8 mouse cellular contexts compared by ENCODE assay signal in the genomic region with DNA sequence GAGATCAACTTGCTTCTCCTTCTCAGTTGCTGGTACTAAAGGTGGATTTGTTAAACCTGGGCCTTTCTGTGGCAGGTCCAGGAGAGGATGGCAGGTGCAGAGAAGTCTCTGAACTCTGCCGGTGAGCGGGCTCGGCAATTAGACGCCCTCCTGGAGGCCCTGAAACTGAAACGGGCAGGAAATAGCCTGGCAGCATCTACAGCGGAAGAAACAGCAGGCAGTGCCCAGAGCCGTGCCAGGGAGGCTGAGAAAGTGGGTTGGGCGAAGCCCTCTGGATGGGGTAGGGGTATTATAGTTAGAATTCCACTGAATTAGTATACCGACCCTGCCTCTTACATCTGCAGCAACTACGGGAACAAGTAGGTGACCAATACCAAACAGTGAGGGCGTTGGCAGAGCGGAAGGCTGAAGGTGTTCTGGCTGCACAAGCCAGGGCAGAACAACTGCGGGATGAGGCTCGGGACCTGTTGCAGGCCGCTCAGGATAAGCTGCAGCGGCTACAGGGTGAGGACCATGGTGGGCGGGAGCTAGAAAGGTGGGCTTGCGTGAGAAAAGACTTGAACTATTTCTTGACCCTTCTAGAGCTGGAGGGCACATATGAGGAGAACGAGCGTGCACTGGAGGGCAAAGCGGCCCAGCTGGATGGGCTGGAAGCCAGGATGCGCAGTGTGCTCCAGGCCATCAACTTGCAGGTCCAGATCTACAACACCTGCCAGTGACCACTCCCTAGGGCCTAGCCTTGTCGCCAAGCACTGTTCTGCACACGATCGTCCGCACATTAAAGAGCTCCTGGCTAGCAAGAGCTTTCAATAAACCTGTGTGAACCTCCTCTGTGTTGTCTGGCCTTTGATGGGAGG. TPM values are rescaled to one million over a fixed set of nuclear protein-coding genes. Genes with fewer than 3 reads are reported as not detected.
DNase-seq lines count a peak whose midpoint lies in the region; ATAC-seq and TF ChIP-seq lines count a peak whose summit lies in the region.

No protein-coding gene starts in this region.

- no peaks in the 10 kb centered on the region for H3K9me3 ChIP-seq in limb, embryonic 15.5 days
- no peaks in the 10 kb centered on the region for H3K9me3 ChIP-seq in stomach, postnatal 0 days (ENCODE audit: control insufficient read depth, low read length)

- DNase-seq in gastrocnemius, postnatal 25 days, result peak; percentile 57
- no peak for DNase-seq in gastrocnemius, adult 8-10 months (ENCODE audit: low spot score in 2 of 2)
- DNase-seq in stomach, postnatal 0 days (ENCODE audit: low spot score), result no peak
- no peak for DNase-seq in cerebellum, postnatal 36 days

- no peaks in the 10 kb centered on the region for H3K4me1 ChIP-seq in embryonic fibroblast, embryonic 13.5 days (ENCODE audit: control insufficient read depth, insufficient read depth, low read length)
- peaks cover 24% of the 10 kb centered on the region for H3K4me1 ChIP-seq in limb, embryonic 15.5 days
- peaks cover 4% of the 10 kb centered on the region; the same call in 1 of the 2 replicates for H3K4me1 ChIP-seq in stomach, postnatal 0 days (replicated peaks; ENCODE audit: control insufficient read depth, insufficient read depth)

- no peak for TF ChIP-seq EP300 in stomach, postnatal 0 days (optimal IDR thresholded peaks at IDR 0.05)

- 56% methylated on average over 26 of the region's 26 CpGs for WGBS in limb, embryonic 15.5 days
- WGBS in stomach, postnatal 0 days, result 54% methylated on average over 26 of the region's 26 CpGs

- H3K79me2 ChIP-seq in C2C12 (ENCODE audit: control insufficient read depth, insufficient read depth), result peaks cover 32% of the 10 kb centered on the region

- no peak for TF ChIP-seq CTCF in C2C12 (IDR thresholded peaks at IDR 0.05; ENCODE audit: control insufficient read depth, insufficient read depth, insufficient read length)
- no peak for TF ChIP-seq CTCF in embryonic fibroblast, embryonic 13.5 days (IDR thresholded peaks at IDR 0.05; ENCODE audit: borderline replicate concordance, insufficient read depth, low read length)
- no peak for TF ChIP-seq CTCF in stomach, postnatal 0 days (IDR thresholded peaks at IDR 0.05; ENCODE audit: low read depth)

- H3K4me2 ChIP-seq in limb, embryonic 15.5 days, result peak overlapping the region; percentile 82
- H3K4me2 ChIP-seq in stomach, postnatal 0 days (replicated peaks; ENCODE audit: low read depth), result peak overlapping the region; percentile 84

- H3K27ac ChIP-seq in embryonic fibroblast, embryonic 13.5 days (ENCODE audit: insufficient read depth, low read length), result peak overlapping the region; percentile 23
- H3K27ac ChIP-seq in limb, embryonic 15.5 days, result peak overlapping the region; percentile 98
- H3K27ac ChIP-seq in stomach, postnatal 0 days (replicated peaks), result peak overlapping the region; percentile 99

- no peak overlapping the region for H3K4me3 ChIP-seq in C2C12 (ENCODE audit: insufficient read depth, poor library complexity, severe bottlenecking)
- H3K4me3 ChIP-seq in embryonic fibroblast, embryonic 13.5 days (ENCODE audit: insufficient read depth, low read length), result peak overlapping the region; percentile 8; the same call in 1 of the 2 replicates
- peak overlapping the region; percentile 97 for H3K4me3 ChIP-seq in limb, embryonic 15.5 days
- H3K4me3 ChIP-seq in stomach, postnatal 0 days (ENCODE audit: low read depth, low read length), result peak overlapping the region; percentile 96

- no peak overlapping the region; the same call in 1 of the 2 replicates for H3K9ac ChIP-seq in limb, embryonic 15.5 days
- peak overlapping the region; percentile 96 for H3K9ac ChIP-seq in stomach, postnatal 0 days (ENCODE audit: low read length)

- no peak for ATAC-seq in limb, embryonic 15.5 days (ENCODE audit: insufficient number of reproducible peaks, low FRiP score, low TSS enrichment, low read depth)
- ATAC-seq in stomach, postnatal 0 days (ENCODE audit: low FRiP score, low TSS enrichment), result no peak; the same call in 1 of the 2 replicates
- ATAC-seq in erythroid progenitor cell, adult 5-6 weeks (replicated peaks; ENCODE audit: low FRiP score, poor library complexity, severe bottlenecking), result no peak

- TF ChIP-seq POLR2A in embryonic fibroblast, embryonic 13.5 days (IDR thresholded peaks at IDR 0.05; ENCODE audit: low read depth, low read length), result no peak; the same call in 1 of the 2 replicates

- H3K79me3 ChIP-seq in C2C12 (ENCODE audit: low read depth), result peaks cover 17% of the 10 kb centered on the region

- no peaks in the 10 kb centered on the region for H3K27me3 ChIP-seq in C2C12 (ENCODE audit: control insufficient read depth, insufficient read depth, insufficient read length)
- no peaks in the 10 kb centered on the region for H3K27me3 ChIP-seq in limb, embryonic 15.5 days
- no peaks in the 10 kb centered on the region for H3K27me3 ChIP-seq in stomach, postnatal 0 days (ENCODE audit: control insufficient read depth, insufficient read depth, low read length)

- peaks cover 56% of the 10 kb centered on the region for H3K36me3 ChIP-seq in C2C12 (ENCODE audit: control insufficient read depth, insufficient read depth)
- H3K36me3 ChIP-seq in limb, embryonic 15.5 days, result peaks cover 81% of the 10 kb centered on the region
- H3K36me3 ChIP-seq in stomach, postnatal 0 days (ENCODE audit: control insufficient read depth, insufficient read depth, low read length), result peaks cover 37% of the 10 kb centered on the region

- peak overlapping the region; percentile 46 for H3ac ChIP-seq in C2C12 (ENCODE audit: control insufficient read depth, insufficient read length, low read depth)

TF ChIP-seq in C2C12, 6 proteins besides CTCF, POLR2A, EP300 and RAD21 (continues in another document):
- TF ChIP-seq CEBPB (IDR thresholded peaks at IDR 0.05; ENCODE audit: low read depth), result no peak
- no peak for TF ChIP-seq MYOD1 (IDR thresholded peaks at IDR 0.05; ENCODE audit: control insufficient read depth, insufficient read length, low read depth)
- TF ChIP-seq FOSL1 (IDR thresholded peaks at IDR 0.05; ENCODE audit: insufficient read depth, low read length, poor library complexity, severe bottlenecking), result no peak
- TF ChIP-seq MYOG (IDR thresholded peaks at IDR 0.05; ENCODE audit: control insufficient read depth, extremely low read depth, insufficient read length), result no peak
- TF ChIP-seq MAX (IDR thresholded peaks at IDR 0.05), result no peak

RNA-seq across cellular contexts. Expression of a gene that starts 0.5 kb away (rescaled TPM):
- 100 to 1,000 TPM; 101 to 103 TPM for total RNA-seq in gastrocnemius, postnatal 25 days (2021)
- total RNA-seq in gastrocnemius, adult 8-10 months (2022), result 100 to 1,000 TPM; 118 to 134 (median 128) TPM
- polyA plus RNA-seq in C2C12 (2012; fragmentation: generic; extraction: Trizol), result 70.8 TPM
- 77.0 and 80.7 TPM in 2 replicates for polyA plus RNA-seq in embryonic fibroblast, embryonic 13.5 days (2011; ENCODE audit: insufficient read length, low read depth, missing spikeins)
- 61.4 and 63.3 TPM in 2 replicates for polyA plus RNA-seq in limb, embryonic 15.5 days (2015; fragmentation: Nextera tagmentation; extraction: Ambion mirVana)
- 22.2 and 22.7 TPM in 2 replicates for polyA plus RNA-seq in stomach, postnatal 0 days (2015; fragmentation: Nextera tagmentation; extraction: Ambion mirVana)
- 52.6 and 63.7 TPM in 2 replicates for total RNA-seq in erythroid progenitor cell, adult 5-6 weeks (2015; ENCODE audit: low replicate concordance)
- 54.7 and 58.7 TPM in 2 replicates for total RNA-seq in erythroid progenitor cell, adult 5-6 weeks (2017; ENCODE audit: low replicate concordance)

RNA-seq across cellular contexts. Expression of a gene that starts 10.4 kb away (rescaled TPM):
- total RNA-seq in gastrocnemius, postnatal 25 days (2021), result 100 to 1,000 TPM; 142 to 152 TPM
- 100 to 1,000 TPM; 112 to 139 (median 128) TPM for total RNA-seq in gastrocnemius, adult 8-10 months (2022)
- polyA plus RNA-seq in C2C12 (2012; fragmentation: generic; extraction: Trizol), result 36.3 TPM
- 118 and 152 TPM in 2 replicates for polyA plus RNA-seq in embryonic fibroblast, embryonic 13.5 days (2011; ENCODE audit: insufficient read length, low read depth, missing spikeins)
- polyA plus RNA-seq in limb, embryonic 15.5 days (2015; fragmentation: Nextera tagmentation; extraction: Ambion mirVana), result 78.4 and 79.9 TPM in 2 replicates
- polyA plus RNA-seq in stomach, postnatal 0 days (2015; fragmentation: Nextera tagmentation; extraction: Ambion mirVana), result 19.2 and 21.8 TPM in 2 replicates
- not detected in 2 replicates for total RNA-seq in erythroid progenitor cell, adult 5-6 weeks (2015; ENCODE audit: low replicate concordance)
- not detected in 2 replicates for total RNA-seq in erythroid progenitor cell, adult 5-6 weeks (2017; ENCODE audit: low replicate concordance)

RNA-seq across cellular contexts. Expression of a gene that starts 17.6 kb away (rescaled TPM):
- total RNA-seq in gastrocnemius, postnatal 25 days (2021), result 10 to 100 TPM; 64.1 to 77.4 TPM
- total RNA-seq in gastrocnemius, adult 8-10 months (2022), result 100 to 1,000 TPM in 1 of 4 experiments, 10 to 100 TPM in 3; 78.6 to 107 (median 95.6) TPM
- 203 TPM for polyA plus RNA-seq in C2C12 (2012; fragmentation: generic; extraction: Trizol)
- 261 and 263 TPM in 2 replicates for polyA plus RNA-seq in embryonic fibroblast, embryonic 13.5 days (2011; ENCODE audit: insufficient read length, low read depth, missing spikeins)
- 104 and 107 TPM in 2 replicates for polyA plus RNA-seq in limb, embryonic 15.5 days (2015; fragmentation: Nextera tagmentation; extraction: Ambion mirVana)
- 66.4 and 70.6 TPM in 2 replicates for polyA plus RNA-seq in stomach, postnatal 0 days (2015; fragmentation: Nextera tagmentation; extraction: Ambion mirVana)
- total RNA-seq in erythroid progenitor cell, adult 5-6 weeks (2015; ENCODE audit: low replicate concordance), result 67.5 and 85.1 TPM in 2 replicates
- total RNA-seq in erythroid progenitor cell, adult 5-6 weeks (2017; ENCODE audit: low replicate concordance), result 78.3 and 79.2 TPM in 2 replicates

RNA-seq across cellular contexts. Expression of a gene that starts 26.7 kb away (rescaled TPM):
- total RNA-seq in gastrocnemius, postnatal 25 days (2021), result 10 to 100 TPM; 41.2 to 50.5 TPM
- total RNA-seq in gastrocnemius, adult 8-10 months (2022), result 10 to 100 TPM; 44.8 to 59.1 (median 55.7) TPM
- polyA plus RNA-seq in C2C12 (2012; fragmentation: generic; extraction: Trizol), result 58.2 TPM
- 113 and 133 TPM in 2 replicates for polyA plus RNA-seq in embryonic fibroblast, embryonic 13.5 days (2011; ENCODE audit: insufficient read length, low read depth, missing spikeins)
- polyA plus RNA-seq in limb, embryonic 15.5 days (2015; fragmentation: Nextera tagmentation; extraction: Ambion mirVana), result 112 TPM in 2 replicates
- polyA plus RNA-seq in stomach, postnatal 0 days (2015; fragmentation: Nextera tagmentation; extraction: Ambion mirVana), result 47.7 and 50.5 TPM in 2 replicates
- total RNA-seq in erythroid progenitor cell, adult 5-6 weeks (2015; ENCODE audit: low replicate concordance), result 92.6 and 141 TPM in 2 replicates
- 117 and 139 TPM in 2 replicates for total RNA-seq in erythroid progenitor cell, adult 5-6 weeks (2017; ENCODE audit: low replicate concordance)

RNA-seq across cellular contexts. Expression of a gene that starts 28.5 kb away (rescaled TPM):
- total RNA-seq in gastrocnemius, postnatal 25 days (2021), result 1 to 10 TPM; 3.3 to 3.8 TPM
- total RNA-seq in gastrocnemius, adult 8-10 months (2022), result 1 to 10 TPM; 1.3 to 2.7 (median 2.2) TPM
- 1.4 TPM for polyA plus RNA-seq in C2C12 (2012; fragmentation: generic; extraction: Trizol)
- 6.5 and 8.3 TPM in 2 replicates for polyA plus RNA-seq in embryonic fibroblast, embryonic 13.5 days (2011; ENCODE audit: insufficient read length, low read depth, missing spikeins)
- polyA plus RNA-seq in limb, embryonic 15.5 days (2015; fragmentation: Nextera tagmentation; extraction: Ambion mirVana), result 30.6 and 32.5 TPM in 2 replicates
- 37.2 and 46.7 TPM in 2 replicates for polyA plus RNA-seq in stomach, postnatal 0 days (2015; fragmentation: Nextera tagmentation; extraction: Ambion mirVana)
- total RNA-seq in erythroid progenitor cell, adult 5-6 weeks (2015; ENCODE audit: low replicate concordance), result 2.5 and 2.9 TPM in 2 replicates
- total RNA-seq in erythroid progenitor cell, adult 5-6 weeks (2017; ENCODE audit: low replicate concordance), result 5.4 TPM in 1 of 2 replicates, not detected in the other

Comparison
In these comparisons a context has a peak if more than half of its experiments do, and no peak if none do; other contexts are left out.
1. H3K27ac ChIP-seq: peak in every context shown above with its lines; median percentile 99 in stomach, postnatal 0 days; 98 in limb, embryonic 15.5 days; 23 in embryonic fibroblast, embryonic 13.5 days.